Mouse (Mus musculus): Measurements from ENCODE around the gene Naalad2. TPM values are rescaled to one million over a fixed set of nuclear protein-coding genes. Genes with fewer than 3 reads are reported as not detected.
"Not testable (repeated sequence)": the region's sequence is repeated elsewhere in the genome, so short reads cannot be mapped to it uniquely, and the experiment has no call there.

The Naalad2 gene
- polyA plus RNA-seq (2012; rRNA removed): 4.5 and 6.2 TPM in 2 replicates

- not testable (repeated sequence) for H3K4me1 ChIP-seq (ENCODE audit: control insufficient read depth, insufficient read depth, low read length); H3K27me3 ChIP-seq (ENCODE audit: control insufficient read depth, insufficient read depth, low read length); H3K36me3 ChIP-seq (ENCODE audit: control insufficient read depth, insufficient read depth, low read length); H3K4me3 ChIP-seq (ENCODE audit: control insufficient read depth, low read depth, low read length); H3K27ac ChIP-seq (ENCODE audit: control insufficient read depth, insufficient read depth, low read depth, low read length)
These were observed at the start of gene Naalad2 for GRCm38 (mm10) chr9:18402895-18403294. Gene Naalad2, minus strand, starts transcription at chr9:18402995.

- H3K4me3 ChIP-seq (ENCODE audit: control insufficient read depth, low read depth, low read length): no peak overlapping the region
- TF ChIP-seq POLR2A (IDR thresholded peaks at IDR 0.05; ENCODE audit: control insufficient read depth, low read depth, low read length) (no peak), CTCF (IDR thresholded peaks at IDR 0.05; ENCODE audit: control insufficient read depth, insufficient read depth, insufficient replicate concordance, low read depth, low read length) (no peak)
- no peak overlapping the region for H3K27ac ChIP-seq (ENCODE audit: control insufficient read depth, insufficient read depth, low read depth, low read length)
- H3K36me3 ChIP-seq (ENCODE audit: control insufficient read depth, insufficient read depth, low read length): no peaks in the 10 kb centered on the region
- no peaks in the 10 kb centered on the region for H3K27me3 ChIP-seq (ENCODE audit: control insufficient read depth, insufficient read depth, low read length)
- no peaks in the 10 kb centered on the region for H3K4me1 ChIP-seq (ENCODE audit: control insufficient read depth, insufficient read depth, low read length)
These were observed 28.9 kb upstream of the Naalad2 start for GRCm38 (mm10) chr9:18431687-18432086.

GRCm38 (mm10) chr9:18430354-18430753 is 27.6 kb upstream of the Naalad2 start, which contains the start of gene Mbd3l2:
Gene Mbd3l2, plus strand, starts transcription at chr9:18430654.
- H3K4me3 ChIP-seq (ENCODE audit: control insufficient read depth, low read depth, low read length): no peak within 1 kb of the TSS
- no peaks in the 10 kb centered on the region for H3K27me3 ChIP-seq (ENCODE audit: control insufficient read depth, insufficient read depth, low read length)
- TF ChIP-seq POLR2A (IDR thresholded peaks at IDR 0.05; ENCODE audit: control insufficient read depth, low read depth, low read length) (no peak), CTCF (IDR thresholded peaks at IDR 0.05; ENCODE audit: control insufficient read depth, insufficient read depth, insufficient replicate concordance, low read depth, low read length) (no peak)
- no peaks in the 10 kb centered on the region for H3K4me1 ChIP-seq (ENCODE audit: control insufficient read depth, insufficient read depth, low read length)
- H3K36me3 ChIP-seq (ENCODE audit: control insufficient read depth, insufficient read depth, low read length): no peaks in the 10 kb centered on the region
- no peak within 1 kb of the TSS for H3K27ac ChIP-seq (ENCODE audit: control insufficient read depth, insufficient read depth, low read depth, low read length)

- H3K4me3 ChIP-seq (ENCODE audit: control insufficient read depth, low read depth, low read length); H3K4me1 ChIP-seq (ENCODE audit: control insufficient read depth, insufficient read depth, low read length); H3K27ac ChIP-seq (ENCODE audit: control insufficient read depth, insufficient read depth, low read depth, low read length); H3K36me3 ChIP-seq (ENCODE audit: control insufficient read depth, insufficient read depth, low read length); H3K27me3 ChIP-seq (ENCODE audit: control insufficient read depth, insufficient read depth, low read length): not testable (repeated sequence)
These were observed 9.6 kb upstream of the Naalad2 start for GRCm38 (mm10) chr9:18412371-18412770.

- H3K36me3 ChIP-seq (ENCODE audit: control insufficient read depth, insufficient read depth, low read length): no peaks in the 10 kb centered on the region
- no peaks in the 10 kb centered on the region for H3K27me3 ChIP-seq (ENCODE audit: control insufficient read depth, insufficient read depth, low read length)
- no peak within 1 kb of the TSS for H3K4me3 ChIP-seq (ENCODE audit: control insufficient read depth, low read depth, low read length)
- TF ChIP-seq CTCF (IDR thresholded peaks at IDR 0.05; ENCODE audit: control insufficient read depth, insufficient read depth, insufficient replicate concordance, low read depth, low read length) (no peak), POLR2A (IDR thresholded peaks at IDR 0.05; ENCODE audit: control insufficient read depth, low read depth, low read length) (no peak)
- H3K27ac ChIP-seq (ENCODE audit: control insufficient read depth, insufficient read depth, low read depth, low read length): no peak within 1 kb of the TSS
- no peaks in the 10 kb centered on the region for H3K4me1 ChIP-seq (ENCODE audit: control insufficient read depth, insufficient read depth, low read length)
These were observed 1.3 kb upstream of the Naalad2 start, which contains the start of gene Ubtfl1 for GRCm38 (mm10) chr9:18404118-18404517. Gene Ubtfl1, plus strand, starts transcription at chr9:18404418.

- no peaks in the 10 kb centered on the region for H3K4me1 ChIP-seq (ENCODE audit: control insufficient read depth, insufficient read depth, low read length)
- H3K27me3 ChIP-seq (ENCODE audit: control insufficient read depth, insufficient read depth, low read length): no peaks in the 10 kb centered on the region
- TF ChIP-seq POLR2A (IDR thresholded peaks at IDR 0.05; ENCODE audit: control insufficient read depth, low read depth, low read length): no peak
- no peak for TF ChIP-seq CTCF (IDR thresholded peaks at IDR 0.05; ENCODE audit: control insufficient read depth, insufficient read depth, insufficient replicate concordance, low read depth, low read length)
- no peak overlapping the region for H3K27ac ChIP-seq (ENCODE audit: control insufficient read depth, insufficient read depth, low read depth, low read length)
- H3K4me3 ChIP-seq (ENCODE audit: control insufficient read depth, low read depth, low read length): no peak overlapping the region
- no peaks in the 10 kb centered on the region for H3K36me3 ChIP-seq (ENCODE audit: control insufficient read depth, insufficient read depth, low read length)
These were observed 3.2 kb downstream of the Naalad2 start for GRCm38 (mm10) chr9:18399629-18400028.

- Histone ChIP-seq H3K36me3 (ENCODE audit: control insufficient read depth, insufficient read depth, low read length) (no peaks in the 10 kb centered on the region), H3K4me3 (ENCODE audit: control insufficient read depth, low read depth, low read length) (peak overlapping the region; percentile 51), H3K27me3 (ENCODE audit: control insufficient read depth, insufficient read depth, low read length) (no peaks in the 10 kb centered on the region), H3K4me1 (ENCODE audit: control insufficient read depth, insufficient read depth, low read length) (peaks cover 3% of the 10 kb centered on the region; the same call in 1 of the 2 replicates), H3K27ac (ENCODE audit: control insufficient read depth, insufficient read depth, low read depth, low read length) (peak overlapping the region; percentile 51)
- TF ChIP-seq POLR2A (IDR thresholded peaks at IDR 0.05; ENCODE audit: control insufficient read depth, low read depth, low read length) (0 out of 2 replicates have a peak, but pooled peaks have one; percentile 30), CTCF (IDR thresholded peaks at IDR 0.05; ENCODE audit: control insufficient read depth, insufficient read depth, insufficient replicate concordance, low read depth, low read length) (no peak)
These were observed 17.0 kb downstream of the Naalad2 start for GRCm38 (mm10) chr9:18385782-18386181.

- H3K36me3 ChIP-seq (ENCODE audit: control insufficient read depth, insufficient read depth, low read length); H3K4me3 ChIP-seq (ENCODE audit: control insufficient read depth, low read depth, low read length); H3K4me1 ChIP-seq (ENCODE audit: control insufficient read depth, insufficient read depth, low read length); H3K27ac ChIP-seq (ENCODE audit: control insufficient read depth, insufficient read depth, low read depth, low read length); H3K27me3 ChIP-seq (ENCODE audit: control insufficient read depth, insufficient read depth, low read length): not testable (repeated sequence)
These were observed 29.8 kb downstream of the Naalad2 start for GRCm38 (mm10) chr9:18373026-18373425.

All from testis, adult 2 months (tissue).